Mouse (Mus musculus) heart, adult 18-20 months (tissue): ENCODE measurements around the gene Sel1l3. TPM values are rescaled to one million over a fixed set of nuclear protein-coding genes. Genes with fewer than 3 reads are reported as not detected.
A peak's percentile ranks its signal among the peaks of the same experiment; 100 is the strongest.

Experiments used
- DNase-seq, 2 experiments: peaks; one replicate each; pipeline ENCODE4 v3.0.0; 2021 to 2022; ENCODE audit warnings: mixed read lengths in 1 of 2
- total RNA-seq, 2 experiments: library from RNA; stranded (reverse); gene quantifications; 2 replicates each; pipeline ENCODE4 v1.2.3; 2021

The Sel1l3 gene
- total RNA-seq, 2 experiments from 2014 or later, result 0.89 to 1.3 TPM

DNA sequence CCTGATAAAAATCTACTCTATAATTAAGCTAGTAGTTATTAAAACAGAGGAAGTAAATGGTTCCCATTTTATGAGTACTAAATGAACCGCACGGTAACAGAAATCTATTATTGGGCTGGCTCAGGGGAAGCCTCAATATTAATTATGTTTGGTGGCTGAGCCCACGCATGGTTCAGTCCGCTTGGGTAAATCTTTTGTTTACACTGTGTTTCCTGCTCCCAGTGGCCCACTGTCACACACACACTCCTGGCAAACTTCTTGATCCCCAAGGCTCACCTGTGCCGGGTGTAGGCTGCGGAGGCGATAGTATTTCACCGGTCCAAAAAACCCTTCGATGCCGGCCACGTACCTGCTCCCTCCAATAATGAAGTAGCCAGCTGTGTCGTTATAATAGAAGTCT lies 39.3 kb downstream of the Sel1l3 start:
- DNase-seq, result no peak

DNA sequence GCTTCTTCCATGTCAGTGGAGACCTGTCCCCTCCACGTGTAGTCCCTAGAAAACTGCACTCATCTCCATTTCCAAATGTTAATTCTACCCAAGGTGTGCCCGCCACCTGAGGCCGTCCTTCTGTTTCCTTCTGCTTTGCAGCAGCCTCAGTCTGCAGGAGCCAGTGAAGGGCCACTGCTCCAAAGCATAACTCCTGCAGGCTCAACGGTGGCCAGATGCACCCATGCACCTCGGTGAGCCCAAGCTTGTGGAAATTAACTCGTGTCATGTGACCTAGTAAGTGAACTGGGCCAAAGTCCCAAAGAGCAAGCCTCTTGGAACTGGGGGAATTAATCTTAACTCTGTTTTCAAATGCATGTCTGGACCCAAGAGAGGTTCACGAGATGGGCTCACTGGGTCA lies 40.8 kb downstream of the Sel1l3 start:
- no peak for DNase-seq

DNA sequence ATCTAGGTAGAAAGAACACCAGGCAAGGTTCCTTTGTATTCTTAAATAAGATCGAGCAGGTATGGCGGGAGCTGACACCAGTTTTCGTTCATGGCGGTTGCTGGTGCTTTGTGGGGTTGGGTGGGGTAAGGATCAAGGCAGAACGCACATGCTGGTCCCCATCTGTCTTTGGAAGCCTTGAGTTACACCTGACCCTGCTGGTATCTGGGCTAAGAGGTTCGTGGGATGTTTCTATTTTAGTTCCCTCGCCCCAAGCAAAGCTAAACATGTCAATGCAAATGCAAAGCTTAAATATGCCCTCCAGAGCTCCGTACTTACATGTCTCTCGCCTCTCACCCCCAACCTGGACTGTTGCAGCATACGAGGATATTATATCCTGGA lies 41.5 kb downstream of the Sel1l3 start:
- no peak for DNase-seq

DNA sequence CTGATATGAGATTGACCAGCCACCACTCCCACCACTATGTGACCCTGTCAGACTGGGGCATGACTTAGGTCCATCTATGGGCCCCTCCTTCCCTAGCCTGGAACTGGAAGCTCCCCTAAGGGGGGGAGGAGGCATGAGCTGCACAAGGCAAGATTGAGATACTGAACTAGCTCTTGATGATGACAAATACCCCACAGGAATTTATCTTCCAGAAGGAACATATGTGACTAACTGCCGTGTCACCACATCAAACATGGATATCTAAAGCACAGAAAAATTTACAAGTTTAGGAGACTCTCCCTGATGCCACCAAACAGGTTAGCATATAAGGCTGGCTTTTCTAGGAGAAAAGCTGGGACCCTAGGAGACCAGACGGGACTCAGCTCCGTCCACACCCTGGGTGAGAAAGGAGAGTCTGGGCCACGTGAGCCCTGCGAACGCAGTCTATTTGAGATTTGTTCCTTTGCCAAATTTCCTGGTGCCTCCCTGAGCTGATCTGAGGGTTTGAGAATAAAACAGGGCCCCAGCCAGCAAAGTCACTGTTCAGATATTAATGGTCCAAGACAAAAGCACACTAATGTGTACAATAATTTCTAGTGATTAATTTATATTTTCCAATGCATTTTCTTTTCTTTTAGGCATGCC lies 42.0 kb downstream of the Sel1l3 start:
- no peak for DNase-seq

DNA sequence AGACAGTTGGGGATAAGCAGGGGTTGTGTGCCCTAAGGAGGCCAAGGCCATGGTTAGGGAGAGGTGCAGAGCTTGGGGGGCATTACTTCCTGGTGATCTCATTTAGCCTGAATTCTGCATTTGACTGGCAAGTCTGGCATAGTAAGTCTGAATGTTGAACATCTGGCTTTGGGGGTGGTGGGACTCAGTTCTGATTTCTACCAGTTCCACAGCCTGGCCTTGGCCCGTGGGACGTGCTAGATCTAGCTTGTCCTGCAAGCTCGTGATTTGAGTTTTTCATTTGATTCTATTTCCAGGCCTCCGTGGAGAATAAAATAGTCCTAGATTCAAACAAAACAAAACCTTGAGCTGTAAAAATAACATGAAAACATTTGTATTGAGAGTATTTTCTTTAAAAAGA lies 46.2 kb downstream of the Sel1l3 start:
- no peak for DNase-seq

DNA sequence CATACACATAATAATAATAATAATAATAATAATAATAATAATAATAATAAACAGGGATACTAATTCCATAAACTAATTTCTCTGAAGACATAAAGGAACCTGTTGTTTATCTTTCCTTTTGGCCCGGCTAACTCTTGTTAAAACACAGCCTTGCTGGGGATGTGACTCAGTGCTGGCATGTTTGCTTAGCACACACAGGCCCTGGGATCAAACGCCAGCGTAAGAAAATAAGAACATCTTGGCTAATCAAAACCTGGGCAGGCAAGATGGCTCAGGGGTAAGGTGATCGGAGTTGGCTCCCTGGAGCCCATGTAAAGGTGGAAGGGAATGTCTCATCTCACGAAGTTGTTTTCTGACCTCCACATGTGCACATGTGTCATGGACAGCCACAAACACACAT lies 48.1 kb downstream of the Sel1l3 start:
- DNase-seq, result no peak

DNA sequence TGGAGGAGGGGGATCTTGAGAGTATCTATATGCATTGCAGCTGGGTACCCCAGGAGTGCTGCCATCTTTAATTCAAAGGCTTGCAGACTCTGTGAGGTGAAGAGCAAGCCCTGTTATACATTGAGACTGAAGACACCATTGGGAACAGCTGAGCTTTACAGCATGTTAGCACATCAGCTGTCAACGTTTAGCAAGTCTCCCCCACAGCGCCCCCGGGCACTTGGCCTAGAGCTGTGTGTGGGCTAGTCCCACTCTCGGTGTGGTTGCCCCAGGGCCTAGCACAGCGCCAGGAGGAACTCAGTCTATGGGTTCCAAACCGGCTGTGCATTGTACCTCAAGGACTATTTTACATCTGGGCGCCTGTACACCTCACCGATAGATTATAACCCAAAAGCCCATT lies 51.3 kb downstream of the Sel1l3 start:
- DNase-seq, result no peak

DNA sequence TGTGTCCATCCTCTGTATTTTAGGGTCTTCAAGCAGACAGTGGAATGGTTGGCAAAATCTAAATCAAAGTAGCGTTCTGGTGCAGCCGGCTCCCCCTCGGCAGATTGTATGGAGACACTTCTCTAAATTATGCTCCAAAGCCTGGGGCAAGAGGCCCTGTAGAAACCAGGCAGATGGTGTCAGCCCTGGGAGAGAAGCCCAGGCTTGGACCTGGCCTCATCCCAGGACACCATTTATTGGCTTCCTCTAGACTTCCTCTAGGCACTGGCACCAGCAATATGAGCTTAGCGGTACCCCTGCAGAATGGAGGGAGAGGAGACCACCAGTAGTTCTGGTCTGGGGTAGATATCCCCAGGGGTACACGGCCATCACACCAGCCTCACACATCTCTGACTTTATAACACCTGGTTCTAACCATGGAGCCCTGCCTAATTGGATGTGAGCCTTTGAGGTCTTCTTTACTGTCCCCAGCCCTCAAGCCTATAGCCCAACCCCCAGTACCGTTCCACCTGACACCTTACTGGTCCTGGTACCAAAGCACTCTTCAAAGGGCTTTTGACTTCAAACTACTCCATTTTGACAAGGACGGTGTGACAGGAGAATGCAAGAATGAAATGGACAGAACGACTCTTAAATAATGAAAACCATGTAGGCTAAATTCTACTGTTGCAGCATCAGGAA lies 52.1 kb downstream of the Sel1l3 start:
- no peak for DNase-seq

DNA sequence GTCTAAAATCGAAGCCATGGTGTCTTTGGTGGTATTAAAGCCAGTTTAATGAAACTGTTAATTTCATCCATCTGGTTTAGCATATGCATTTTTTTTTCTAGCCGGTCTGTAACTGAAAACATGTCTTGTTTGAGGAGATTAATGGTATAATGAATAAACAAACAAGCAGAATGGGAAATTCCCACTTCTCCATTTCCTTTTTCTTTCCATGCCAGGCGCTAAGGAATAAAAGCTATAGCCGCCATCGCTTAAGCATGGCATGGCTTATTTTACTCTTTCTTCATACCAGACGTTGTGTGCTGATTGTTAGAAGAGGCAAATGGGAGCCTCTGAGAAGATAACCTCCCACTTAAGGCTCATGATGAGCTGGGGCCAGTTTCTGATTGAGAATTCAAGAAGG lies 53.5 kb downstream of the Sel1l3 start:
- no peak for DNase-seq

DNA sequence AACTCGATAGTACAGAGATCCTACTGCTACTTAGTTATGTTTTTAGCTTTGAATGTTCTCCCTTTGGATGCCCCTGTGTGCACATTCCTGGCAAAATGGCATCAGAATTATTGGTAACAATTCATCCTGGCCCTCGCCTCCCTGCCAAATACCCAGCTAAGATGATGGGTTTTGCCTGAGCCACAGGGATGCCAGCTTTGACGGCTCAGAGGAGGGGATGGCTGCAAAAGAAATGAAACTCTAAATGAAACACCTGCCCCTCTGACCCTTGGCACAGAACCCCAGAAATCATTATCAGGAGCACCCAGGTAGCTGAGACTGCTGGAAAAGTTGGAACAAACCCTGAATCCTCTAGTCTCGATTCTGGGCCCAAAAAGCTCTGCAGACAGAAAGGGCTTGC lies 54.1 kb downstream of the Sel1l3 start:
- no peak for DNase-seq

DNA sequence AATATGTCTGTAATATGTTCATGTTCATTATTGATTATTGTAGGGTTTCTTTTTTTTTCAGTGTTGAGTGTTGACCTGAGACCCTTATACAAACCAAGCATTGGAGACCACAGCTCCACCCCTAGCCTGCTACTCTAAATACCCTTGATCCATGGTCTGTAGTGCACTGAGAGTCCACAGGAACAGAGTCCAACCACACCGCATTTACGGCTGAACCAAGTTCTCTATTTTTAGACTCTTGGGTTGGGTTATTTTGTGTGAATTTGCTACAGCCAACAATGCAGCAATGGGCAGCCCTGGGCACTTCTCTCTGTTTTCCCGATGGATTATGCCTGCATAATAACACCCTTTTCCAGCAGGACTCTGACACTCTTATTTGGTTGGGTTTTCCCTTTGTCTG lies 54.6 kb downstream of the Sel1l3 start:
- DNase-seq, result no peak

DNA sequence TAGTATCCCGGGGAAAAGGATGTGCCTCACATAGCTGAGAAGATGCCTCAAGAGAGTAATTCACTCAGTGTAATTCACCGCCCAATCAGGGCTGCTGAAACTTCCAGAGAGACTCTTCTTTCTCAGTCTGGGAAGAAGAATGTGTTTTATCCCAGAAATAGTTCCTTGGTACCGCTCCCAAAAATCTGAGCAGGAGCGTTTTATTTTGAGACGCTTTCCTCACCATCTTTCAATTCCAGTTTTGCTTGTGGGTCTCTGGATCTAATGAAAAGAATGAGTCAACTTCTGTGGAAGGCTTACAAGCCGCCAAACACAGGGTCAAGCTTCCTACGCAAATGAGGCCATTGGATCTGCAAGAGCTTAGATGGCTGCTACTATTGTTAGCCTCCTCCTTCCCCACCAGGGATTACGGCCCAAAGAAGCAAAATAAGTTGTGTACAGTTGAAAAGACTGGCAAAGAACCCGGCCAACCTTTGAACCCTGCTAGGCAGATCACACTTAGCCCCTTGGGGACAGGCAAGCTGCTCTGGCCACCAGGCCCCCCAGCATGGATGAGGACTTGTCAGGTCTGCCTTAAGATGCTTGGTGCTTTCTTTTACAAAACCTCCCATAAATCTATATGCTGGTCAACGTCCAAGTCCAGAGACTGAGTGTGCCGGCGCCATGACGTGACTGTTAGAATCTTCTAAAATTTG lies 57.6 kb downstream of the Sel1l3 start:
- DNase-seq, result peak in 1 of 2 experiments; percentile 19

DNA sequence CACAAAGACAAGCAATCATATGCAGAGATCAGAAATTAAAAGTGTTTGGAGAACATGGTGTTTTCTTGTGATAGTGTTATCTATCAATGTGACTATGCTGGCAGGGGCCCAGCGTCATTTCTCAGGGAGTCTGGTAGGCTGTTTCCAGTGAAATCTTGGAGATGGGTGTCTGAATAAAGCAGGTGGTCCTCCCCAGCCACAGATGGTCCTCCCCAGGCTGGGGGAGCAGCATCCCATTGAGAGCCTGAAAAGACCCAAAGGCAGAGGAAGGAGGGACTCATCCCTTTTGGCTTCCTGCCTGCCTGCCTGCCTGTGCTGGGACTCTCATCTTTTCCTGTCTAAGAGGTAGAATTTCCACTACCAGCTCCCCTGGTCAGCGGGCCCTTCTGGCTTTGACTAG lies 59.2 kb downstream of the Sel1l3 start:
- no peak for DNase-seq

DNA sequence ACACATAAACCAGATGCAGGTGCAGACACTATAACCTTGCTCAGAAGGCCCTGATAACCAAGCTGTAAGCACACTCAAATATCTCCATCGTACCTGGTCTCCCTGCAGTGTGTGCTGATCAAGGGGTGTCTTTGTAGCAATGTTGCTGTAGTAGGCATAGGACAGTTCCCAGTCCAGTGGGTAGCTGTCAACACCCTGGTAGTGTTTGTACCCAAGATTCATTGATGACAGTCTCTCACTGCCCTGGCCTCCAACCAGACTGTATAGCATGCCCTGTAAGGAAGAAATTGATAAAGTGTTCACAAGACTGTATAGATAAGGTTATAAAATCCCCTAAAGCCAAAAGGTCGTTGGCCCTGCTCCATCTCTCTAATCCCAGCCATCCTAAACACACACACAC lies 59.6 kb downstream of the Sel1l3 start:
- no peak for DNase-seq

DNA sequence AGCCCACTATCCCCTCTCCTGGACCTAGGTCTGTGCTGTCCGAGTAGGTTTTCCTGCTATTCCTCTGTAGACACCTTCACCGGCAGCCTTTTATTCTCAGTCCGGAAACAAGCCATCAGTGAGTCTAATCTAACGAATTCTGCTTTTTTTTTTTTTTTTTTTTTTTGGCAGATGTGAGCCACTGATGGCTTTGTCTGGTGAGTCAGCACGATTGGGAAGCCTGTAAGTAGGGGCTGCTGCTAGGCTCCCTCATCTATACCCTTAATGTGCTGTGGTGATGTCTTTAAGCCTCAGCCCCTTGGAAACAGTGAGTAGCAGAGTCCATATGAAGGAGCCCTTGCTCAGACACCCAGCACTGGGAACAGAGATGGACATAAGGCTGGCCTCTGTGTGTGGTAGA lies 60.6 kb downstream of the Sel1l3 start:
- DNase-seq, result no peak

DNA sequence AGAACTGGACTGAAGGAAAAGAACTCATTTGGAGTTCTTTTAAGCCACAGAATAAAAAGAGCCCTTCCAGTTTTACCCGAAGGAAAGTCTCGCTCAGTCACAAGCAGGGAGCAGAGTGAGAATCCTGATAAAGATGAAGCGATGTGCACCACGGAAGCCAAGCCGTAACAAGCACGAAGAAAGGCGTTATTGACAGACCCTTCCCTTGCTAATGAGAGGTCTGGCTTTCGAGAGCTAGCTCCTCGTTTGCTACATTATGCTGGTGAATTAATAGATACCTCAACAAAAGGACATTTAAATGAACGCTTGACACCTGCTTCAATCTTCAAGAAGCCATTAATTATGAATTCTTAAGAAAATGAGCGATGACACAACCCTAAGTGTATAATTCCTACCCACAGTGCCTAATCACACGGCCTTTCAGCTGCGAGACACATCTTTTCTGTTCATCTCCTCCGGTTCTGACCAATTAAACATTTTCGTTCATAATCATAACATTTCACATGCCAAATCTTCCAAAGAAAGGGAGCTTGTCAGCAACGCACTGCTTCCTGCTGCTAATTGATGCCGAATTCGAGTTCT lies 62.3 kb downstream of the Sel1l3 start:
- no peak for DNase-seq

DNA sequence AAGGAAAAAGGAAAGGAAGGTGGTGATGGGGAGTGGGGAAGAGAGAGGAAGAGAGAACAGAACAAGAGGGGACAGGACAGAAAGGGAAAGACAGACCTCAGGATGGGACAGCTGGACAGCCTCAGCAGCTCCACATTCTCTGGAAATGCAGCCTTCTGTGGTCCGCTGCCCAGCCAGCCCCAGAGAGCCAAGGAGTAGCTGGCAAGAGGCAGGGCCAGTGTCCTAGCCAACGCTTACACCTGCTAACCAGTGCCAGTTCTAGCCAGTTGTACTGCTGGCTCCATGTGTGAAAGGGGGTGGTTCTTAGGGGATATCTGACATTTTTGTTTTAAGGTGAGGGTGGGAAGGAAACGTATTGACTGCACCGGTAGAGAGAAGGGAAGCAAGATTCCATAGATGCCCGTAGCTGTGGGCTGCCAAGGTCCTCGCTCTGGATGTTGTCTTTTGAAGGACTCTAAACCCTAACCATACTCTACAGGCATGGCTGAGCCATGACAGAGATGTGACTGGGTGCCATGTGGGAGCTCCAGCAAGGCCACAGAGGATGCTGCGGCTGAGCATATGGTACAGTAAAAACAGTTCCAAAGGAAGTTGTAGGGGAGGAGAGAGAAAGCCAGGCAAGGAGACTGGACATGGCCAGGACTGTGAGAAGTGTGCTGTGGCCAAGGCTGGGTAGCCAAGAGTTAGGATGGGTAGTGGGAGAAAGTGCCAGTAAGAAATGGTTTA lies 64.6 kb downstream of the Sel1l3 start:
- DNase-seq, result peak; percentile 12 to 39

DNA sequence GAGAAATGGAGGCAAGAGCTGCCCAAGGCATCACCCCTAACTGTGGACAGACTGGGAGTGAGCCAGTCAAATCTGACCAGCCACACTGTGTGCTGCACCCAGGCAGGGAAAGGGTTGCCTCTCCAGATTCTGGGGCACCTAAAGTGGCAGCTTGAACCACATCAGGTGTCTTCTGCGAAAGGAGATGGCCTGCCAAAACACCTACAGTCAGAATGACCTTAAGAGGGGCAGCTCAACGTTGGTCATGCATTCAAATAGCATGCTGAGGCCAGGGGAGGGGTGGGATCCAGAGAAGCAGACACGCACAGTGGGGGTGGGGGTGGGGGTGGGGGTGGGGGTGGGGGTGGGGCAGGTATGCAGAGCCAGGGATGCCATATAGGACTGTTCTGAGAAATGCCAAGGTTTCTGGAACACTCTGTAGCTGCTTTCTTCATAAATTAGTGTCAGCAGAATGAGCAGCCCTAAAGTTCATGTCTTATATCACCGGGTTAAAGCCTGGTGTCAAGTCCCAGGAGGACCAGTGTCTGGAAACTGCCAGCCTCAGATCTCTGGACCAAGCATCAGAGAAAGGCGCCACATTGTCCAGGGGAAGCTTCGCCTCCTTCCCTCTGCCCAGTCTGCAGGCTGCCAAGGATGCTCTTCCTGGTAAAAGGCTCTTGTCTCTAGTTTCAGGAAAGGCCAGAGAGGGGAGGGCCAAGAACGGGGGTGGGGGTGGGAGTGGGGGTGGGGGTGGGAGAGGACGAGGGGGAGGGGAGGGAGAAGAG lies 65.4 kb downstream of the Sel1l3 start:
- DNase-seq, result no peak

DNA sequence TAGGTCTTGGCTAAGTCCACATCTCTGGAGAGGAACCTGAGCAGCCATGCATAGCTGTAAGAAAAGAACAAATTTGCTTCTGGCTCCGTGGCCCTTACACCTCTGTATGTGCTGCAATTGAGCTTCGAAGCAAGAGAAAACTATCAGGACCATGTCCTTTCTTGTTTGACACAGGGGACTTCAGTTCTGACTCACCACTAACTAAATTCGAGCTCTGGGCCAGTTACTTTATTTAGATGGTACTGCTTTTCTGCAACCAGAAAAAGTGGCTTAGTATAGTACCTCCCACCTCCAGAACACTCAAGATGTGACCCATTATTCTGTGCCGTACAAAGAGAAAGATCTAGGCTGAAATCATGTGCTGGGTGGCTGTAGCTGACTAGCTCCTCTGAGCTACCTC lies 66.3 kb downstream of the Sel1l3 start:
- no peak for DNase-seq

DNA sequence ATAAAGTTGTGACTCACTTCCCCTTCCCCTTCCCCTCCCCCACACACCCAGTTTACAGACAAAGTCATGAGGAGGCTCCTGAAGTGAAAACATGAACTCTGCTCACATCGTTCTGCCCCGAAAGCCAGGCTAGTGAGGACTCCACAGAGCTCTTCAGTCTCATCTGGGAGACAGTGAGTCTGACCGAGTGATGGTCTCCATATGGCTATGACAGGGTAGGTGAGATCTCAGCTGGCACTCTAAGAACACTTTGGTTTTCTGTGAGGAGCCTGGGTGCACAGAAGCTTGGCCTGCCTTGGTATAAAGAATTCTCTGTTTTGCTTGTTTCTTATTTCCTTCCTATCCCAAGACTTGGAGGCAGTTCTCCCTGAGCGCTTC lies 67.1 kb downstream of the Sel1l3 start:
- no peak for DNase-seq

DNA sequence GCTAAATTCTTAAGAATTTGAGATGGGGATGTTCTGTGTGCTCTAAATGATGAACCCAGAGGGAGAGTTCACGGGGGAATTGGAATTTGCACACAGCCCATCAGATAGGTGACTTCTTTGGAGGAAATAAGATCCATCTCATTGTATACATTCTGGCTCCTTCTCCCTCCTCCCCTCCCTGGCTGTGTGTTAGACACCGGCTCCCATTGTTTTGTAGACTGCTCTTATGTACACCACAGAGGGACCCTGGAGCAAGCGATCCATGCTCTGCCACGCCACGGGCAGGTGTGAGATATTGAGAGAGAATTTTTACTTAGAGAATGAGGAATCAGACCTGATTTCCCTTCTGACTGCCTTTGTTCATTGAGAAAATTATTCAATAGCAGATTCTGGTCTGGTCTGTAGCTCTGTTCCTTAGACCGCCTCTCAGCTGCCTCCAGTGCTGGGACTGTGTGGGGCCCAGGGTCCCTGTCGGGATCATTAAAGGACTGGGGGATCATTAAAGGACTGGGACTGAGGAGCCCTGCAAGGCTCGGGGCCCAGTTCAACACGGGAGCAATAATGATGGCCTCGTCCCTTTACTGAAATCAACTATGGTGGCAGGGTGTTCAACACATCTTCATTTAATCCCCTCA lies 67.6 kb downstream of the Sel1l3 start:
- DNase-seq, result no peak

DNA sequence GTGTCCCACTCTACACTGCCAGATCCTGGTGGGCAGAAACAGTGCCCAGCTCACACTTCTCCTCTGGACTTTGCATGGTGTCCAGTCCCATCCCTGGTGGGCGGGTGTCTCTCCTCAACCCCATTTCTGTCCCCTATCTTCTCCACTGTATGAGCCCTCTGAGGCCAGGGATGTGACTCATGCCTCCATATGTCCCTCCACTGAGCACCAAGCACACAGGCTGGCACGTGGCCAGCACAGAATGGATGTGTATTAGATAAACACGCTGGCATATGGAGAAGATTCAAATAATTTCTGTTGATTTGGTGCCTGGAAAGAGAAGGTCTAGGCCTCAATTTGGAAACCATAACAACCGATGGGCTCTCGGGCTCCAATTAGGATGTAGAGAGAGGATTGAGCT lies 71.1 kb downstream of the Sel1l3 start:
- no peak for DNase-seq
